Mouse (Mus musculus) CH12.LX (cell line): Measurements from ENCODE around the gene Cep83. TPM values are rescaled to one million over a fixed set of nuclear protein-coding genes. Genes with fewer than 3 reads are reported as not detected.
"Not testable (repeated sequence)": the region's sequence is repeated elsewhere in the genome, so short reads cannot be mapped to it uniquely, and the experiment has no call there.

Source experiments
- DNase-seq: peaks from one replicate; pipeline ENCODE4 v3.0.0-alpha.2; 2013; ENCODE audit errors: extremely low read depth
- H3K27ac ChIP-seq: 2 replicates; pipeline ENCODE4 v1.5.1; 2012; ENCODE audit warnings: low read depth, mild to moderate bottlenecking, control low read depth, moderate library complexity; ENCODE audit not compliant: insufficient read depth
- H3K27me3 ChIP-seq: replicated peaks from 2 replicates; pipeline ENCODE3; 2012; ENCODE audit warnings: inconsistent platforms
- H3K36me3 ChIP-seq, 2 experiments: replicated peaks in 1 of 2; 2 replicates each; pipeline versions ENCODE3 to v1.6.1; 2012; ENCODE audit warnings: inconsistent platforms in 1 of 2, low read length in 1 of 2, mild to moderate bottlenecking in 1 of 2, mixed read lengths in 1 of 2, moderate library complexity in 1 of 2; ENCODE audit not compliant: control insufficient read depth in 1 of 2, insufficient read depth in 1 of 2
- H3K4me1 ChIP-seq, 2 experiments: 2 replicates each; pipeline ENCODE4 v1.6.1; 2012; ENCODE audit warnings: inconsistent platforms in 1 of 2, moderate library complexity in 1 of 2; ENCODE audit not compliant: insufficient read depth in 2 of 2, control insufficient read depth in 1 of 2
- H3K4me2 ChIP-seq: 2 replicates; pipeline ENCODE4 v1.6.1; 2012; ENCODE audit warnings: low read depth, mild to moderate bottlenecking, control low read depth; ENCODE audit not compliant: poor library complexity, insufficient read depth, severe bottlenecking
- H3K4me3 ChIP-seq, 3 experiments: fragments of 150-350 bp in 1 of 3; sonication (generic) in 1 of 3; replicated peaks in 1 of 3; 2 replicates each; pipeline versions ENCODE3 to v1.5.1; 2011 to 2012; ENCODE audit warnings: low read depth in 2 of 3, low read length in 2 of 3, mild to moderate bottlenecking in 2 of 3, moderate library complexity in 2 of 3, control low read depth in 1 of 3, improper control_type of control experiment in 1 of 3, inconsistent platforms in 1 of 3, mixed read lengths in 1 of 3; ENCODE audit not compliant: poor library complexity in 1 of 3
- H3K79me2 ChIP-seq: replicated peaks from 2 replicates; pipeline ENCODE4 v1.6.1; 2012; ENCODE audit warnings: mild to moderate bottlenecking, moderate library complexity; ENCODE audit not compliant: control insufficient read depth, poor library complexity, insufficient read depth, severe bottlenecking; ENCODE audit errors: extremely low read depth
- H3K9ac ChIP-seq: 2 replicates; pipeline ENCODE4 v1.6.1; 2012; ENCODE audit warnings: low read depth, mild to moderate bottlenecking, control low read depth, moderate library complexity; ENCODE audit not compliant: insufficient read depth
- H3K9me3 ChIP-seq: replicated peaks from 2 replicates; pipeline ENCODE3; 2012; ENCODE audit warnings: low read length, inconsistent platforms, mixed read lengths
- BHLHE40 ChIP-seq: IDR thresholded peaks from 2 replicates; pipeline ENCODE4 v1.6.1; 2011; ENCODE audit warnings: mild to moderate bottlenecking, low read depth, low read length, improper control_type of control experiment
- CHD2 ChIP-seq: IDR thresholded peaks from 2 replicates; pipeline ENCODE4 v1.6.1; 2011; ENCODE audit warnings: low read length, improper control_type of control experiment
- CTCF ChIP-seq, 2 experiments: IDR thresholded peaks in 1 of 2; conservative IDR thresholded peaks in 1 of 2; 2 replicates each; pipeline ENCODE4 v1.5.1; 2011 to 2012; ENCODE audit warnings: low read depth in 2 of 2, low read length in 2 of 2, improper control_type of control experiment in 1 of 2, inconsistent platforms in 1 of 2, mild to moderate bottlenecking in 1 of 2, moderate library complexity in 1 of 2
- E2F4 ChIP-seq: IDR thresholded peaks from 2 replicates; pipeline ENCODE4 v1.6.1; 2011; ENCODE audit warnings: low read depth, low read length, improper control_type of control experiment; ENCODE audit not compliant: insufficient replicate concordance
- ETS1 ChIP-seq: conservative IDR thresholded peaks from 2 replicates; pipeline ENCODE4 v1.6.1; 2012; ENCODE audit warnings: low read depth, mild to moderate bottlenecking, inconsistent platforms, low read length, improper control_type of control experiment, moderate library complexity
- GABPA ChIP-seq: IDR thresholded peaks from 2 replicates; pipeline ENCODE4 v1.6.1; 2012; ENCODE audit warnings: low read depth, low read length, improper control_type of control experiment, inconsistent platforms; ENCODE audit not compliant: insufficient replicate concordance
- JUN ChIP-seq: IDR thresholded peaks from 2 replicates; pipeline ENCODE4 v1.6.1; 2011; ENCODE audit warnings: low read depth, mild to moderate bottlenecking, low read length, improper control_type of control experiment, moderate library complexity; ENCODE audit not compliant: insufficient read depth
- MEF2A ChIP-seq: IDR thresholded peaks from 2 replicates; pipeline ENCODE4 v1.6.1; 2014; ENCODE audit warnings: low read depth, mild to moderate bottlenecking, inconsistent platforms, low read length, improper control_type of control experiment, borderline replicate concordance
- MXI1 ChIP-seq: IDR thresholded peaks from 2 replicates; pipeline ENCODE4 v1.6.1; 2011; ENCODE audit warnings: mild to moderate bottlenecking, low read depth, low read length, improper control_type of control experiment
- NELFE ChIP-seq: IDR thresholded peaks from 2 replicates; pipeline ENCODE4 v1.6.1; 2011; ENCODE audit warnings: low read depth, low read length, improper control_type of control experiment
- PAX5 ChIP-seq: IDR thresholded peaks from 2 replicates; pipeline ENCODE4 v1.6.1; 2012; ENCODE audit warnings: low read length, inconsistent platforms, mixed read lengths
- POLR2AphosphoS2 ChIP-seq: IDR thresholded peaks from 2 replicates; pipeline ENCODE4 v1.6.1; 2011; ENCODE audit warnings: low read depth, low read length, improper control_type of control experiment
- RAD21 ChIP-seq: IDR thresholded peaks from 2 replicates; pipeline ENCODE4 v1.6.1; 2011; ENCODE audit warnings: low read depth, mild to moderate bottlenecking, low read length, improper control_type of control experiment, moderate library complexity
- TBP ChIP-seq: conservative IDR thresholded peaks from 2 replicates; pipeline ENCODE4 v1.6.1; 2011; ENCODE audit warnings: low read depth, low read length, improper control_type of control experiment
- TCF12 ChIP-seq: IDR thresholded peaks from 2 replicates; pipeline ENCODE4 v1.6.1; 2014; ENCODE audit warnings: low read depth, mild to moderate bottlenecking, inconsistent platforms, low read length, improper control_type of control experiment
- USF1 ChIP-seq: IDR thresholded peaks from 2 replicates; pipeline ENCODE4 v1.6.1; 2014; ENCODE audit warnings: low read depth, mild to moderate bottlenecking, inconsistent platforms, low read length, improper control_type of control experiment
- USF2 ChIP-seq: conservative IDR thresholded peaks from 2 replicates; pipeline ENCODE4 v1.6.1; 2011; ENCODE audit warnings: low read depth, low read length, improper control_type of control experiment
- ZKSCAN1 ChIP-seq: IDR thresholded peaks from 2 replicates; pipeline ENCODE4 v1.6.1; 2012; ENCODE audit warnings: low read depth, inconsistent platforms, low read length, improper control_type of control experiment, borderline replicate concordance
- ZNF384 ChIP-seq: IDR thresholded peaks from 2 replicates; pipeline ENCODE4 v1.6.1; 2012; ENCODE audit warnings: low read depth, low read length, improper control_type of control experiment, inconsistent platforms
- dilution Hi-C: fragments of 300-500 bp; cut with MboI; formaldehyde crosslinking; loops from 2 replicates; pipeline ENCODE4 v1.14.3; 2020; ENCODE audit warnings: low sequenced_read_pairs; ENCODE audit not compliant: extremely low pct_unique_long_range_greater_than_20kb, extremely low pct_ligation_motif_present
- in situ Hi-C: fragments of 300-500 bp; cut with MboI; formaldehyde crosslinking; loops from 3 replicates; pipeline ENCODE4 v1.14.3; 2019; ENCODE audit warnings: low sequenced_read_pairs, low pct_ligation_motif_present, low pct_unique_long_range_greater_than_20kb, mixed read lengths
- polyA plus RNA-seq: library from polyadenylated mRNA; unstranded; fragments of >175 nt; gene quantifications from 2 replicates; pipeline ENCODE4 v1.2.1, GENCODE M21; 2012; ENCODE audit warnings: low read depth; ENCODE audit not compliant: insufficient read length
- total RNA-seq, 2 experiments: library from RNA; depleted of rRNA; stranded (reverse); fragments of 300-350 nt in 1 of 2; fragments of >200 nt in 1 of 2; gene quantifications; 2 replicates each; pipeline ENCODE4 v1.2.3; 2012 to 2014

The Cep83 gene
- total and polyA plus RNA-seq, 3 experiments = 17.7 to 44.0 (median 32.1) TPM

- H3K79me2 ChIP-seq, H3K4me3 ChIP-seq, H3K27ac ChIP-seq, H3K9ac ChIP-seq, H3K27me3 ChIP-seq, H3K9me3 ChIP-seq, DNase-seq, H3K4me1 ChIP-seq, dilution Hi-C loops, H3K4me2 ChIP-seq, in situ Hi-C loops: not testable (repeated sequence)
- peaks cover 7 to 44% of the 10 kb centered on the region in 2 experiments for H3K36me3 ChIP-seq
- TF ChIP-seq ZNF384 = peak; percentile 64
Measured at GRCm38 (mm10) chr10:94728053-94728452, 39.6 kb downstream of the Cep83 start.

- no peak overlapping the region for H3K9ac ChIP-seq
- in situ Hi-C loops (no loop called here), dilution Hi-C loops (no loop called here)
- no peaks in the 10 kb centered on the region for H3K4me1 ChIP-seq
- no peaks in the 10 kb centered on the region for H3K27me3 ChIP-seq
- peaks cover 5 to 45% of the 10 kb centered on the region in 2 experiments for H3K36me3 ChIP-seq
- no peaks in the 10 kb centered on the region for H3K79me2 ChIP-seq
- peaks cover 7% of the 10 kb centered on the region for H3K9me3 ChIP-seq
- DNase-seq = no peak
- no peak overlapping the region for H3K4me2 ChIP-seq
- no peak overlapping the region for H3K27ac ChIP-seq
- no peak overlapping the region for H3K4me3 ChIP-seq
- TF ChIP-seq TCF12 (no peak), E2F4 (no peak), BHLHE40 (no peak), CTCF (conservative IDR thresholded peaks at IDR 0.05 in 1 of 2, IDR thresholded peaks at IDR 0.05 in 1 of 2; ENCODE audit: low read depth in 2 of 2, low read length in 2 of 2) (no peak), USF2 (no peak), NELFE (no peak), MXI1 (no peak)
Measured at GRCm38 (mm10) chr10:94730445-94730844, 42.0 kb downstream of the Cep83 start.

GRCm38 (mm10) chr10:94734829-94735228 is 46.4 kb downstream of the Cep83 start:
- DNase-seq = no peak
- in situ Hi-C loops = no loop called here
- H3K9me3 ChIP-seq = no peaks in the 10 kb centered on the region
- no peak overlapping the region for H3K4me3 ChIP-seq
- H3K27ac ChIP-seq = no peak overlapping the region
- no peaks in the 10 kb centered on the region for H3K27me3 ChIP-seq
- H3K9ac ChIP-seq = no peak overlapping the region
- no peaks in the 10 kb centered on the region for H3K4me1 ChIP-seq
- H3K36me3 ChIP-seq = peaks cover 0 to 35% of the 10 kb centered on the region in 2 experiments
- H3K79me2 ChIP-seq = no peaks in the 10 kb centered on the region
- dilution Hi-C loops = no loop called here
- TF ChIP-seq USF2 (no peak), PAX5 (no peak), RAD21 (no peak), MXI1 (no peak), GABPA (no peak), BHLHE40 (no peak), POLR2AphosphoS2 (no peak), CHD2 (no peak), JUN (no peak), TBP (no peak), USF1 (no peak), MEF2A (no peak), ETS1 (no peak), ZKSCAN1 (no peak)
- no peak overlapping the region for H3K4me2 ChIP-seq
